Mouse (Mus musculus): Measurements from ENCODE around the gene Sf3a2. TPM values are rescaled to one million over a fixed set of nuclear protein-coding genes. Genes with fewer than 3 reads are reported as not detected.

Gene Sf3a2
- 62.8 TPM for polyA plus RNA-seq (2017; shearing (Covaris generic))

DNA sequence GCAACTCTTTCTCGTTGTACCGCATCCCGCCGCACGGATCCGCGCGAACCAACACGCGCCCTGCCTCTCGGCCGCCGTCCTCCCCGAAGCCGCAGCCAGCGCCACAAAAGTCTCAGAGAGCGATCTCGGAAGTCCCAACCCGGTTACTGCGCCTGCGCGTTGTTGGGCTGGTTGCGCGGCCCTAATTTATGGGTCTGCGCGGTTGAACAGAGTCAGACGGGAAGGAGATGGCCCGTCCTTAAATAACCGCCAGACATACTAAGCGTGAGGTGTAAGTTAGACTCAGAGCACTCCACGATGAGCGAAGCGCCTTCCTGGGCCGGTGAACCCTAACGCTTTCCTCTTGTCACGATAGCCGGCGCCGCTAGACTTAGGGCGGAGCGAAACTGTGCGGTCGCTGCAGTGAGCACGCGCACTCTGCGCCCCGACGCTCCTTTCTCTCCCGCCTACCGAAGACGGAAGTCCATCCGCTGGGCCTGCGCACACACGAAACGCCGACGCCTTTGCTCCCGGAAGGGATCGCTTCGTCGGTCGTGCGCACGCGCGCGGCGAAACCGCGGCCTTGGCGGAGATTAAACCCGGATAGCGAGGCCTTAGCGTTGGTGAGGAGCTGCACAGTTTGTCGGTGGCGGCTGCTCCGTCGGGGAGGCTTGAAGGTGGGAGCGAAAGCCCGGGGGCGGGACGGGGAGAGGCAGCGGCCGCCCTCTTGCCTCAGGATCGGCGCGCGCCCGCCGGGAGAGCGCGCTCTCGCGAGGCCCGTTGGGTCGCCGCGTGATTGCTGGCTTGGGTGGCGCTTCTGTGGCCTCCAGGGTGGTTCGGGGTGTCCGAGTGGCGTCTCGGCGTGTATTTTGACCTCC, at the start of gene Sf3a2, which contains the start of gene Plekhj1:
Gene Sf3a2 (plus strand): TSS at position 49 of the 857 bp plus-strand sequence.
Gene Plekhj1 (minus strand): TSS at position 477 of the 857 bp plus-strand sequence.

GRCm38 (mm10) chr10:80754594-80755290, 43.3 kb upstream of the Sf3a2 start, which contains the start of gene Dot1l:
Gene Dot1l, plus strand, starts transcription at chr10:80755206.

GRCm38 (mm10) chr10:80804916-80805315, 6.9 kb downstream of the Sf3a2 start, which contains the start of gene Amh:
Gene Amh, plus strand, starts transcription at chr10:80805243.

DNA sequence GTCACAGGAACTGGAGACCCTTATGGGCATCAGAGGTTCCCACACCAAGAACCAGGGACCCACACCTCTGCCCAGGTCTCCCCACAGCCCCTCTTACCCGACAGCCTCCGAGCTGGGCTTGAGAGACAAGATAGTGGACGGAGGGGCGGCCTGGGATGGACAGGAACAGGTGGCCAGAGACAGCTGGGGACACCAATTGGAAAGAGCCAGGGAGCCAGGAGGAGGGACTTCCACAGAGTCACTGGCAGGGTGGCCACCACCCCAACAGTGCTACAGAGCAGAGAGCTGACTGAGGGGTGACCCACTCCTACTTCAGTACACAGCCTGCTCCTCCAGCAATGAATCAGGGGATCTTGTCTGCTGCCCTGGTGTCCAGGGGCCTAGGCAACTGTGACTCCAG, 15.4 kb downstream of the Sf3a2 start, which contains the start of gene Jsrp1:
Gene Jsrp1 (minus strand): TSS at position 133 of the 400 bp plus-strand sequence.

DNA sequence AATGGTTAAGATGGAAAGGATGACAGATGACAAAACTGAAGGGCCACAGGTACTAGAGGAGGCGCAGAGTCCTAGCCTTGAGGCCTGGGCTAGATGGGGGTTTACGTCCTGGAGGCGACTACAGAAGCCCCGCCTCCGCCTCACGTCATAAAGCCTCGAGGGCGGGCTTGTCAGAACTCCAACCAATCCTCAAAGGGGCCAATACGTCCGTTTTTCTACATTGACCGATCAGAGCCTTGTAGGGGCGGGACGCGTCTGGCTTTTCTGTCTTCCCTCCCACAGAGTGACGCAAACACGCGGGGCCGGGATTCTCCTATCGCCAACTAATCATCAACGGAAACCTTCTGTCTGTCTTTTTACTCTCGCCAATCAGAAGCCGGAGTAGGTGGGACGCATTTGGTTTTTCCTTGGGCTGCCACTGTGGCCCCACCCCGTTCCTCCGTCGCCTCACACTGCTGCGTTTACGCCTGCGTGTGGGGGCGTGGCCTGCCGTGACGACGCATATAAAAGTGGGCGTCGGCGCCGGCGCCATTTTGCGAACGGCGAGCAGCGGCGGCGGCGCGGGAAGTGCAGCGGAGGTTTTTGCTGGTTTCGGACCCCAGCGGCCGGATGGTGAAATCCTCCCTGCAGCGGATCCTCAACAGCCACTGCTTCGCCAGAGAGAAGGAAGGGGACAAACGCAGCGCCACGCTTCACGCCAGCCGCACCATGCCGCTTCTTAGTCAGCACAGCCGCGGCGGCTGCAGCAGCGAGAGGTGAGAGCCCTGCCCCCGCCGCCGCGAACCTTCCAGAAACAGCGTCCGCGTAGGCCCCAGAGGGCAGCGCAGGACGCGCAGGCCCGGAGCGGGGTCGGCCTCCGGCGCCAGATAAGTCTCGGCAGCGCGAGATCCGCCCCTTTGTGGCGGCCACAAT, 28.4 kb downstream of the Sf3a2 start, which contains the start of gene Oaz1:
Gene Oaz1 (plus strand): TSS at position 506 of the 912 bp plus-strand sequence.

GRCm38 (mm10) chr10:80843931-80844547, 46.0 kb downstream of the Sf3a2 start, which contains the start of gene Lingo3:
Gene Lingo3, minus strand, starts transcription at chr10:80844039.

Other genes with a start within 250 kb of the Sf3a2 start
- 66.8 TPM for gene Rexo1, start 236.6 kb upstream of the Sf3a2 start, polyA plus RNA-seq (2017; shearing (Covaris generic))
- gene Klf16, start 220.9 kb upstream of the Sf3a2 start, polyA plus RNA-seq (2017; shearing (Covaris generic)) = 18.5 TPM
- gene Abhd17a, start 207.9 kb upstream of the Sf3a2 start, polyA plus RNA-seq (2017; shearing (Covaris generic)) = 90.9 TPM
- gene Scamp4, start 195.3 kb upstream of the Sf3a2 start, polyA plus RNA-seq (2017; shearing (Covaris generic)) = 95.7 TPM
- gene Adat3, start 195.3 kb upstream of the Sf3a2 start, polyA plus RNA-seq (2017; shearing (Covaris generic)) = 7.5 TPM
- gene Gm49322, start 192.2 kb upstream of the Sf3a2 start, polyA plus RNA-seq (2017; shearing (Covaris generic)) = 8.8 TPM
- 322 TPM for gene Csnk1g2, start 175.4 kb upstream of the Sf3a2 start, polyA plus RNA-seq (2017; shearing (Covaris generic))
- 23.0 TPM for gene Btbd2, start 141.1 kb upstream of the Sf3a2 start, polyA plus RNA-seq (2017; shearing (Covaris generic))
- 211 TPM for gene Mknk2, start 120.1 kb upstream of the Sf3a2 start, polyA plus RNA-seq (2017; shearing (Covaris generic))
- 104 TPM for gene Mob3a, start 96.2 kb upstream of the Sf3a2 start, polyA plus RNA-seq (2017; shearing (Covaris generic))
- gene Izumo4, start 96.0 kb upstream of the Sf3a2 start, polyA plus RNA-seq (2017; shearing (Covaris generic)) = 79.5 TPM
- gene Ap3d1, start 55.9 kb upstream of the Sf3a2 start, polyA plus RNA-seq (2017; shearing (Covaris generic)) = 74.7 TPM
- gene Dot1l, start 43.0 kb upstream of the Sf3a2 start, polyA plus RNA-seq (2017; shearing (Covaris generic)) = 85.2 TPM
- 189 TPM for gene Plekhj1, start 428 bp downstream of the Sf3a2 start, polyA plus RNA-seq (2017; shearing (Covaris generic))
- gene Amh, start 7.0 kb downstream of the Sf3a2 start, polyA plus RNA-seq (2017; shearing (Covaris generic)) = not detected
- gene Jsrp1, start 15.3 kb downstream of the Sf3a2 start, polyA plus RNA-seq (2017; shearing (Covaris generic)) = not detected
- gene Oaz1, start 28.5 kb downstream of the Sf3a2 start, polyA plus RNA-seq (2017; shearing (Covaris generic)) = 2,107 TPM
- not detected for gene Lingo3, start 45.8 kb downstream of the Sf3a2 start, polyA plus RNA-seq (2017; shearing (Covaris generic))
- 80.2 TPM for gene Lsm7, start 57.0 kb downstream of the Sf3a2 start, polyA plus RNA-seq (2017; shearing (Covaris generic))
- 19.0 TPM for gene Sppl2b, start 57.1 kb downstream of the Sf3a2 start, polyA plus RNA-seq (2017; shearing (Covaris generic))
- gene Tmprss9, start 73.7 kb downstream of the Sf3a2 start, polyA plus RNA-seq (2017; shearing (Covaris generic)) = not detected
- 133 TPM for gene Timm13, start 102.8 kb downstream of the Sf3a2 start, polyA plus RNA-seq (2017; shearing (Covaris generic))
- gene Lmnb2, start 120.0 kb downstream of the Sf3a2 start, polyA plus RNA-seq (2017; shearing (Covaris generic)) = 12.7 TPM
- gene Gadd45b, start 131.9 kb downstream of the Sf3a2 start, polyA plus RNA-seq (2017; shearing (Covaris generic)) = 590 TPM
- gene Gng7, start 216.7 kb downstream of the Sf3a2 start, polyA plus RNA-seq (2017; shearing (Covaris generic)) = 0.67 TPM
- gene Diras1, start 227.5 kb downstream of the Sf3a2 start, polyA plus RNA-seq (2017; shearing (Covaris generic)) = not detected
- gene Slc39a3, start 239.2 kb downstream of the Sf3a2 start, polyA plus RNA-seq (2017; shearing (Covaris generic)) = 9.4 TPM

Measured in effector memory CD4-positive, alpha-beta T cell, adult 5 months (primary cell).